Mouse (Mus musculus): ENCODE measurements around the gene Smagp. TPM values are rescaled to one million over a fixed set of nuclear protein-coding genes. Genes with fewer than 3 reads are reported as not detected.

Gene Smagp
- polyA plus RNA-seq, 1 experiment from 2014 or later = 1.8 TPM

GRCm38 (mm10) chr15:100599276-100600046, 37.3 kb downstream of the Smagp start, which contains the start of gene Pou6f1:
Pou6f1 (minus strand) TSS chr15:100599984.
- Histone ChIP-seq H3K27ac (replicated peaks) (peak within 1 kb of the TSS; percentile 89), H3K9ac (replicated peaks) (peak within 1 kb of the TSS; percentile 97), H3K36me3 (no peaks in the 10 kb centered on the region), H3K27me3 (peaks cover 3% of the 10 kb centered on the region; the same call in 1 of the 2 replicates), H3K4me2 (replicated peaks) (peak within 1 kb of the TSS; percentile 88), H3K4me3 (peak within 1 kb of the TSS; percentile 90), H3K4me1 (peaks cover 23% of the 10 kb centered on the region), H3K9me3 (no peaks in the 10 kb centered on the region)
- peak; percentile 66 for ATAC-seq (replicated peaks)
- under 1% methylated on average over 60 of the region's 76 CpGs for WGBS

- H3K9ac ChIP-seq (replicated peaks) = peak overlapping the region; percentile 97
- peaks cover 20% of the 10 kb centered on the region for H3K4me1 ChIP-seq
- peak overlapping the region; percentile 90 for H3K4me3 ChIP-seq
- WGBS = 2% methylated on average over 12 of the region's 12 CpGs
- H3K9me3 ChIP-seq = no peaks in the 10 kb centered on the region
- peak; percentile 51 for ATAC-seq (replicated peaks)
- H3K36me3 ChIP-seq = no peaks in the 10 kb centered on the region
- H3K27ac ChIP-seq (replicated peaks) = peak overlapping the region; percentile 89
- H3K27me3 ChIP-seq = peaks cover 3% of the 10 kb centered on the region; the same call in 1 of the 2 replicates
- H3K4me2 ChIP-seq (replicated peaks) = peak overlapping the region; percentile 88
These were observed 37.9 kb downstream of the Smagp start for GRCm38 (mm10) chr15:100598883-100599275.

GRCm38 (mm10) chr15:100598287-100598882, 38.4 kb downstream of the Smagp start:
- Histone ChIP-seq H3K27me3 (peaks cover 3% of the 10 kb centered on the region; the same call in 1 of the 2 replicates), H3K4me1 (peaks cover 20% of the 10 kb centered on the region), H3K4me3 (peak overlapping the region; percentile 90), H3K4me2 (replicated peaks) (peak overlapping the region; percentile 88), H3K9ac (replicated peaks) (peak overlapping the region; percentile 97), H3K27ac (replicated peaks) (peak overlapping the region; percentile 89; the same call in 1 of the 2 replicates), H3K36me3 (no peaks in the 10 kb centered on the region), H3K9me3 (no peaks in the 10 kb centered on the region)
- ATAC-seq (replicated peaks) = no peak
- WGBS = 31% methylated on average over 9 of the region's 9 CpGs

- Histone ChIP-seq H3K4me1 (no peaks in the 10 kb centered on the region), H3K27ac (replicated peaks) (no peak overlapping the region), H3K27me3 (no peaks in the 10 kb centered on the region), H3K4me3 (no peak overlapping the region), H3K9ac (replicated peaks) (no peak overlapping the region), H3K9me3 (no peaks in the 10 kb centered on the region), H3K4me2 (replicated peaks) (no peak overlapping the region), H3K36me3 (peaks cover 33% of the 10 kb centered on the region)
- 90% methylated on average over 6 of the region's 6 CpGs for WGBS
- no peak for ATAC-seq (replicated peaks)
These were observed 43.9 kb downstream of the Smagp start for GRCm38 (mm10) chr15:100592817-100593216.

GRCm38 (mm10) chr15:100590436-100590835, 46.3 kb downstream of the Smagp start:
- Histone ChIP-seq H3K9ac (replicated peaks) (no peak overlapping the region), H3K9me3 (no peaks in the 10 kb centered on the region), H3K4me3 (no peak overlapping the region), H3K4me2 (replicated peaks) (no peak overlapping the region), H3K27ac (replicated peaks) (no peak overlapping the region), H3K27me3 (no peaks in the 10 kb centered on the region), H3K36me3 (peaks cover 56% of the 10 kb centered on the region), H3K4me1 (no peaks in the 10 kb centered on the region)
- ATAC-seq (replicated peaks) = no peak
- WGBS = 77% methylated on average over 8 of the region's 8 CpGs

GRCm38 (mm10) chr15:100588297-100588696, 48.4 kb downstream of the Smagp start:
- 89% methylated on average over 6 of the region's 6 CpGs for WGBS
- Histone ChIP-seq H3K9me3 (no peaks in the 10 kb centered on the region), H3K27me3 (no peaks in the 10 kb centered on the region), H3K27ac (replicated peaks) (no peak overlapping the region), H3K9ac (replicated peaks) (no peak overlapping the region), H3K36me3 (peaks cover 61% of the 10 kb centered on the region), H3K4me2 (replicated peaks) (no peak overlapping the region), H3K4me3 (no peak overlapping the region), H3K4me1 (no peaks in the 10 kb centered on the region)
- no peak for ATAC-seq (replicated peaks)

GRCm38 (mm10) chr15:100587166-100587565, 49.6 kb downstream of the Smagp start:
- no peak for ATAC-seq (replicated peaks)
- Histone ChIP-seq H3K4me1 (no peaks in the 10 kb centered on the region), H3K9ac (replicated peaks) (no peak overlapping the region), H3K27me3 (no peaks in the 10 kb centered on the region), H3K9me3 (no peaks in the 10 kb centered on the region), H3K4me3 (no peak overlapping the region), H3K4me2 (replicated peaks) (no peak overlapping the region), H3K36me3 (peaks cover 70% of the 10 kb centered on the region), H3K27ac (replicated peaks) (no peak overlapping the region)
- 84% methylated on average over 4 of the region's 4 CpGs for WGBS

GRCm38 (mm10) chr15:100585931-100586330, 50.8 kb downstream of the Smagp start:
- no peak overlapping the region for H3K4me3 ChIP-seq
- H3K27ac ChIP-seq (replicated peaks) = no peak overlapping the region
- no peaks in the 10 kb centered on the region for H3K27me3 ChIP-seq
- no peak overlapping the region for H3K9ac ChIP-seq (replicated peaks)
- peaks cover 68% of the 10 kb centered on the region for H3K36me3 ChIP-seq
- ATAC-seq (replicated peaks) = no peak
- H3K4me2 ChIP-seq (replicated peaks) = no peak overlapping the region
- H3K9me3 ChIP-seq = no peaks in the 10 kb centered on the region
- H3K4me1 ChIP-seq = no peaks in the 10 kb centered on the region
- 94% methylated on average over 16 of the region's 16 CpGs for WGBS

- H3K9me3 ChIP-seq = no peaks in the 10 kb centered on the region
- 94% methylated on average over 10 of the region's 10 CpGs for WGBS
- H3K27me3 ChIP-seq = no peaks in the 10 kb centered on the region
- ATAC-seq (replicated peaks) = no peak
- no peak overlapping the region for H3K9ac ChIP-seq (replicated peaks)
- H3K4me2 ChIP-seq (replicated peaks) = no peak overlapping the region
- H3K27ac ChIP-seq (replicated peaks) = no peak overlapping the region
- H3K4me1 ChIP-seq = no peaks in the 10 kb centered on the region
- H3K36me3 ChIP-seq = peaks cover 59% of the 10 kb centered on the region
- no peak overlapping the region for H3K4me3 ChIP-seq
These were observed 56.6 kb downstream of the Smagp start for GRCm38 (mm10) chr15:100580108-100580507.

- no peak overlapping the region for H3K27ac ChIP-seq (replicated peaks)
- H3K4me3 ChIP-seq = no peak overlapping the region
- no peaks in the 10 kb centered on the region for H3K27me3 ChIP-seq
- no peak overlapping the region for H3K9ac ChIP-seq (replicated peaks)
- H3K4me2 ChIP-seq (replicated peaks) = no peak overlapping the region
- peaks cover 54% of the 10 kb centered on the region for H3K36me3 ChIP-seq
- H3K4me1 ChIP-seq = peaks cover 9% of the 10 kb centered on the region; the same call in 1 of the 2 replicates
- WGBS = 93% methylated on average over 16 of the region's 16 CpGs
- no peak for ATAC-seq (replicated peaks)
- no peaks in the 10 kb centered on the region for H3K9me3 ChIP-seq
These were observed 58.8 kb downstream of the Smagp start for GRCm38 (mm10) chr15:100577972-100578371.

- Histone ChIP-seq H3K4me2 (replicated peaks) (no peak overlapping the region), H3K4me3 (no peak overlapping the region), H3K27ac (replicated peaks) (no peak overlapping the region), H3K4me1 (peaks cover 9% of the 10 kb centered on the region; the same call in 1 of the 2 replicates), H3K36me3 (peaks cover 47% of the 10 kb centered on the region), H3K9me3 (no peaks in the 10 kb centered on the region), H3K27me3 (no peaks in the 10 kb centered on the region), H3K9ac (replicated peaks) (no peak overlapping the region)
- WGBS = 84% methylated on average over 6 of the region's 6 CpGs
- ATAC-seq (replicated peaks) = no peak
These were observed 59.9 kb downstream of the Smagp start for GRCm38 (mm10) chr15:100576810-100577209.

GRCm38 (mm10) chr15:100576392-100576791, 60.3 kb downstream of the Smagp start:
- 87% methylated on average over 6 of the region's 6 CpGs for WGBS
- peaks cover 47% of the 10 kb centered on the region for H3K36me3 ChIP-seq
- H3K9ac ChIP-seq (replicated peaks) = no peak overlapping the region
- no peak overlapping the region for H3K4me3 ChIP-seq
- H3K27ac ChIP-seq (replicated peaks) = no peak overlapping the region
- H3K27me3 ChIP-seq = no peaks in the 10 kb centered on the region
- no peak for ATAC-seq (replicated peaks)
- no peaks in the 10 kb centered on the region for H3K9me3 ChIP-seq
- peaks cover 9% of the 10 kb centered on the region; the same call in 1 of the 2 replicates for H3K4me1 ChIP-seq
- H3K4me2 ChIP-seq (replicated peaks) = no peak overlapping the region
